Mouse (Mus musculus) retina, postnatal 1 day (tissue): ENCODE measurements at regions not wholly inside any gene's neighbourhood (a gene's known extent, or its start where the extent isn't known, plus 50 kb on each side); places are given as distances from the start of the nearest gene placed in this dataset.
A peak's percentile ranks its signal among the peaks of the same experiment; 100 is the strongest.

Experiments used
- DNase-seq: peaks from one replicate; pipeline ENCODE4 v3.0.0-alpha.2; 2012

- no peak for DNase-seq
These were observed 173.3 kb upstream of the 2610001J05Rik start for GRCm38 (mm10) chr6:14044654-14045053.

- no peak for DNase-seq
These were observed 154.6 kb upstream of the 2610001J05Rik start for GRCm38 (mm10) chr6:14025898-14026297.

- no peak for DNase-seq
These were observed 147.6 kb upstream of the 2610001J05Rik start for GRCm38 (mm10) chr6:14018928-14019327.

- peak; percentile 6 for DNase-seq
These were observed 111.5 kb upstream of the 2610001J05Rik start for GRCm38 (mm10) chr6:13982606-13983389.

GRCm38 (mm10) chr6:13974710-13975506, 103.6 kb upstream of the 2610001J05Rik start:
- no peak for DNase-seq

- no peak for DNase-seq
These were observed 93.2 kb upstream of the 2610001J05Rik start for GRCm38 (mm10) chr6:13964471-13964870.

- no peak for DNase-seq
These were observed 92.7 kb upstream of the 2610001J05Rik start for GRCm38 (mm10) chr6:13964013-13964412.

GRCm38 (mm10) chr6:13949640-13950039, 78.3 kb upstream of the 2610001J05Rik start:
- no peak for DNase-seq

- no peak for DNase-seq
These were observed 49.8 kb upstream of the 2610001J05Rik start for GRCm38 (mm10) chr6:13920809-13921760.
